Mouse (Mus musculus): ENCODE measurements around the gene Ranbp10. TPM values are rescaled to one million over a fixed set of nuclear protein-coding genes. Genes with fewer than 3 reads are reported as not detected.

Ranbp10 gene
- polyA plus RNA-seq, 1 experiment from 2014 or later = 12.5 TPM

GRCm38 (mm10) chr8:105856168-105856835, 29.2 kb upstream of the Ranbp10 start:
- DNase-seq (no peak), ATAC-seq (ENCODE audit: low FRiP score, low TSS enrichment) (no peak)
- Histone ChIP-seq H3K27ac (replicated peaks; ENCODE audit: low read depth, low read length) (peak overlapping the region; percentile 79), H3K4me1 (ENCODE audit: control insufficient read depth, insufficient read depth, low read length) (peaks cover 33% of the 10 kb centered on the region), H3K4me2 (ENCODE audit: low read length) (peak overlapping the region; percentile 99), H3K4me3 (replicated peaks; ENCODE audit: low read depth, low read length) (peak overlapping the region; percentile 79), H3K36me3 (ENCODE audit: control insufficient read depth, insufficient read depth, low read length) (0 out of 2 replicates have a peak, but pooled peaks cover 3% of the 10 kb centered on the region), H3K9me3 (ENCODE audit: control insufficient read depth, low read length) (no peaks in the 10 kb centered on the region), H3K27me3 (ENCODE audit: control insufficient read depth, insufficient read depth, low read length) (no peaks in the 10 kb centered on the region), H3K9ac (replicated peaks; ENCODE audit: low read length) (peak overlapping the region; percentile 76)
- WGBS = 26% methylated on average over 15 of the region's 15 CpGs

- ATAC-seq (ENCODE audit: low FRiP score, low TSS enrichment) = peak; percentile 10
- Histone ChIP-seq H3K27me3 (ENCODE audit: control insufficient read depth, insufficient read depth, low read length) (no peaks in the 10 kb centered on the region), H3K36me3 (ENCODE audit: control insufficient read depth, insufficient read depth, low read length) (0 out of 2 replicates have a peak, but pooled peaks cover 3% of the 10 kb centered on the region), H3K9me3 (ENCODE audit: control insufficient read depth, low read length) (no peaks in the 10 kb centered on the region), H3K4me1 (ENCODE audit: control insufficient read depth, insufficient read depth, low read length) (peaks cover 35% of the 10 kb centered on the region), H3K27ac (replicated peaks; ENCODE audit: low read depth, low read length) (peak overlapping the region; percentile 79), H3K9ac (replicated peaks; ENCODE audit: low read length) (peak overlapping the region; percentile 76), H3K4me2 (ENCODE audit: low read length) (peak overlapping the region; percentile 99), H3K4me3 (replicated peaks; ENCODE audit: low read depth, low read length) (peak overlapping the region; percentile 79)
- WGBS = under 1% methylated on average over 71 of the region's 71 CpGs
- DNase-seq = peak; percentile 61
Observed at GRCm38 (mm10) chr8:105855248-105856167, 28.4 kb upstream of the Ranbp10 start.

- peak; percentile 96 for DNase-seq
- H3K9ac ChIP-seq (replicated peaks; ENCODE audit: low read length) = peak within 1 kb of the TSS; percentile 76
- no peaks in the 10 kb centered on the region for H3K9me3 ChIP-seq (ENCODE audit: control insufficient read depth, low read length)
- H3K4me1 ChIP-seq (ENCODE audit: control insufficient read depth, insufficient read depth, low read length) = peaks cover 36% of the 10 kb centered on the region
- peak; percentile 90 for ATAC-seq (ENCODE audit: low FRiP score, low TSS enrichment)
- H3K4me2 ChIP-seq (ENCODE audit: low read length) = peak within 1 kb of the TSS; percentile 99
- H3K27me3 ChIP-seq (ENCODE audit: control insufficient read depth, insufficient read depth, low read length) = no peaks in the 10 kb centered on the region
- H3K27ac ChIP-seq (replicated peaks; ENCODE audit: low read depth, low read length) = peak within 1 kb of the TSS; percentile 79
- H3K36me3 ChIP-seq (ENCODE audit: control insufficient read depth, insufficient read depth, low read length) = peaks cover 3% of the 10 kb centered on the region; the same call in 1 of the 2 replicates
- H3K4me3 ChIP-seq (replicated peaks; ENCODE audit: low read depth, low read length) = peak within 1 kb of the TSS; percentile 79
- under 1% methylated on average over 43 of the region's 43 CpGs for WGBS
Observed at GRCm38 (mm10) chr8:105854715-105855216, 27.6 kb upstream of the Ranbp10 start, which contains the start of gene Thap11. Gene Thap11, plus strand, starts transcription at chr8:105855132.

GRCm38 (mm10) chr8:105854303-105854702, 27.2 kb upstream of the Ranbp10 start:
- Histone ChIP-seq H3K9ac (replicated peaks; ENCODE audit: low read length) (no peak overlapping the region; the same call in 1 of the 2 replicates), H3K4me2 (ENCODE audit: low read length) (peak overlapping the region; percentile 99), H3K36me3 (ENCODE audit: control insufficient read depth, insufficient read depth, low read length) (peaks cover 7% of the 10 kb centered on the region), H3K9me3 (ENCODE audit: control insufficient read depth, low read length) (no peaks in the 10 kb centered on the region), H3K27ac (replicated peaks; ENCODE audit: low read depth, low read length) (peak overlapping the region; percentile 79; the same call in 1 of the 2 replicates), H3K4me1 (ENCODE audit: control insufficient read depth, insufficient read depth, low read length) (peaks cover 32% of the 10 kb centered on the region), H3K4me3 (replicated peaks; ENCODE audit: low read depth, low read length) (peak overlapping the region; percentile 79), H3K27me3 (ENCODE audit: control insufficient read depth, insufficient read depth, low read length) (no peaks in the 10 kb centered on the region)
- DNase-seq = no peak
- no peak for ATAC-seq (ENCODE audit: low FRiP score, low TSS enrichment)
- WGBS = 27% methylated on average over 8 of the region's 8 CpGs

GRCm38 (mm10) chr8:105853178-105853577, 26.0 kb upstream of the Ranbp10 start, which contains the start of gene Cenpt:
Gene Cenpt, minus strand, starts transcription at chr8:105853278.
- H3K9me3 ChIP-seq (ENCODE audit: control insufficient read depth, low read length) = no peaks in the 10 kb centered on the region
- ATAC-seq (ENCODE audit: low FRiP score, low TSS enrichment) (no peak), DNase-seq (no peak)
- H3K4me1 ChIP-seq (ENCODE audit: control insufficient read depth, insufficient read depth, low read length) = peaks cover 32% of the 10 kb centered on the region
- H3K27me3 ChIP-seq (ENCODE audit: control insufficient read depth, insufficient read depth, low read length) = no peaks in the 10 kb centered on the region
- peaks cover 16% of the 10 kb centered on the region for H3K36me3 ChIP-seq (ENCODE audit: control insufficient read depth, insufficient read depth, low read length)
- no peak within 1 kb of the TSS for H3K9ac ChIP-seq (replicated peaks; ENCODE audit: low read length)
- WGBS = 97% methylated on average over 3 of the region's 3 CpGs
- H3K4me2 ChIP-seq (ENCODE audit: low read length) = peak within 1 kb of the TSS; percentile 58
- H3K27ac ChIP-seq (replicated peaks; ENCODE audit: low read depth, low read length) = no peak within 1 kb of the TSS
- no peak within 1 kb of the TSS; the same call in 1 of the 2 replicates for H3K4me3 ChIP-seq (replicated peaks; ENCODE audit: low read depth, low read length)

- H3K9ac ChIP-seq (replicated peaks; ENCODE audit: low read length) = no peak overlapping the region
- H3K4me3 ChIP-seq (replicated peaks; ENCODE audit: low read depth, low read length) = peak overlapping the region; percentile 73
- no peaks in the 10 kb centered on the region for H3K9me3 ChIP-seq (ENCODE audit: control insufficient read depth, low read length)
- peaks cover 25% of the 10 kb centered on the region for H3K4me1 ChIP-seq (ENCODE audit: control insufficient read depth, insufficient read depth, low read length)
- peak overlapping the region; percentile 58 for H3K4me2 ChIP-seq (ENCODE audit: low read length)
- H3K27me3 ChIP-seq (ENCODE audit: control insufficient read depth, insufficient read depth, low read length) = no peaks in the 10 kb centered on the region
- WGBS = 86% methylated on average over 12 of the region's 12 CpGs
- DNase-seq (peak; percentile 2), ATAC-seq (ENCODE audit: low FRiP score, low TSS enrichment) (no peak)
- no peak overlapping the region for H3K27ac ChIP-seq (replicated peaks; ENCODE audit: low read depth, low read length)
- peaks cover 25% of the 10 kb centered on the region for H3K36me3 ChIP-seq (ENCODE audit: control insufficient read depth, insufficient read depth, low read length)
Observed at GRCm38 (mm10) chr8:105852146-105852729, 25.1 kb upstream of the Ranbp10 start.

GRCm38 (mm10) chr8:105851651-105852143, 24.5 kb upstream of the Ranbp10 start:
- H3K4me1 ChIP-seq (ENCODE audit: control insufficient read depth, insufficient read depth, low read length) = peaks cover 20% of the 10 kb centered on the region
- DNase-seq (peak; percentile 97), ATAC-seq (ENCODE audit: low FRiP score, low TSS enrichment) (peak; percentile 86)
- peak overlapping the region; percentile 72 for H3K9ac ChIP-seq (replicated peaks; ENCODE audit: low read length)
- peak overlapping the region; percentile 73 for H3K4me3 ChIP-seq (replicated peaks; ENCODE audit: low read depth, low read length)
- WGBS = under 1% methylated on average over 34 of the region's 34 CpGs
- no peaks in the 10 kb centered on the region for H3K27me3 ChIP-seq (ENCODE audit: control insufficient read depth, insufficient read depth, low read length)
- peak overlapping the region; percentile 58 for H3K4me2 ChIP-seq (ENCODE audit: low read length)
- no peaks in the 10 kb centered on the region for H3K9me3 ChIP-seq (ENCODE audit: control insufficient read depth, low read length)
- H3K36me3 ChIP-seq (ENCODE audit: control insufficient read depth, insufficient read depth, low read length) = peaks cover 30% of the 10 kb centered on the region
- H3K27ac ChIP-seq (replicated peaks; ENCODE audit: low read depth, low read length) = peak overlapping the region; percentile 80

- no peaks in the 10 kb centered on the region for H3K27me3 ChIP-seq (ENCODE audit: control insufficient read depth, insufficient read depth, low read length)
- peak overlapping the region; percentile 58 for H3K4me2 ChIP-seq (ENCODE audit: low read length)
- H3K4me1 ChIP-seq (ENCODE audit: control insufficient read depth, insufficient read depth, low read length) = peaks cover 9% of the 10 kb centered on the region
- no peaks in the 10 kb centered on the region for H3K9me3 ChIP-seq (ENCODE audit: control insufficient read depth, low read length)
- ATAC-seq (ENCODE audit: low FRiP score, low TSS enrichment) (no peak), DNase-seq (no peak)
- H3K27ac ChIP-seq (replicated peaks; ENCODE audit: low read depth, low read length) = no peak overlapping the region
- no peak overlapping the region for H3K4me3 ChIP-seq (replicated peaks; ENCODE audit: low read depth, low read length)
- H3K36me3 ChIP-seq (ENCODE audit: control insufficient read depth, insufficient read depth, low read length) = peaks cover 41% of the 10 kb centered on the region
- H3K9ac ChIP-seq (replicated peaks; ENCODE audit: low read length) = no peak overlapping the region
- WGBS = 80% methylated on average over 7 of the region's 7 CpGs
Observed at GRCm38 (mm10) chr8:105850611-105851010, 23.5 kb upstream of the Ranbp10 start.

Data from midbrain, embryonic 14.5 days (tissue).